Mouse (Mus musculus) kidney, adult 2 months (tissue): Measurements from ENCODE around the gene Zfp579.

Experiments
- CTCF ChIP-seq: fragments of 200-500 bp; conservative IDR thresholded peaks from 2 replicates; pipeline ENCODE4 v1.5.1; 2011; ENCODE audit warnings: low read depth, mild to moderate bottlenecking, control low read depth, low read length, moderate library complexity, mixed read lengths; ENCODE audit not compliant: insufficient read depth, insufficient read length
- POLR2A ChIP-seq: fragments of 200-500 bp; IDR thresholded peaks from one replicate; pipeline ENCODE4 v1.6.1; 2011; ENCODE audit warnings: low read depth, low read length, control low read depth

- TF ChIP-seq POLR2A (no peak), CTCF (no peak)
These were observed 37.9 kb upstream of the Zfp579 start, which contains the start of gene 4632433K11Rik for GRCm38 (mm10) chr7:5033818-5034217.
